Mouse (Mus musculus) layer of hippocampus, adult 8-10 months (tissue): Measurements from ENCODE around the gene Rpl36a. TPM values are rescaled to one million over a fixed set of nuclear protein-coding genes. Genes with fewer than 3 reads are reported as not detected.
A peak's percentile ranks its signal among the peaks of the same experiment; 100 is the strongest.

Source experiments
- DNase-seq, 2 experiments: peaks; one replicate each; pipeline ENCODE4 v3.0.0; 2022; ENCODE audit warnings: low spot score in 2 of 2
- total RNA-seq, 4 experiments: library from RNA; stranded (reverse); gene quantifications; 2 replicates each; pipeline ENCODE4 v1.2.4; 2022

Rpl36a gene
- total RNA-seq, 4 experiments from 2014 or later: 97.1 to 183 (median 148) TPM

GRCm38 (mm10) chrX:134599922-134600565 is 14.6 kb downstream of the Rpl36a start:
- no peak for DNase-seq

GRCm38 (mm10) chrX:134600659-134601379 is 15.4 kb downstream of the Rpl36a start, which contains the start of the genes Gla and Hnrnph2:
Gla (minus strand) TSS chrX:134601125.
Hnrnph2 (plus strand) TSS chrX:134601179.
- DNase-seq: peak; percentile 92 to 94

GRCm38 (mm10) chrX:134601380-134602120 is 16.1 kb downstream of the Rpl36a start:
- DNase-seq: no peak

GRCm38 (mm10) chrX:134609472-134609871 is 24.0 kb downstream of the Rpl36a start:
- no peak for DNase-seq

GRCm38 (mm10) chrX:134610984-134611383 is 25.5 kb downstream of the Rpl36a start:
- DNase-seq: no peak

- DNase-seq: no peak
Observed at GRCm38 (mm10) chrX:134612285-134612959, 27.0 kb downstream of the Rpl36a start.

- DNase-seq: no peak
Observed at GRCm38 (mm10) chrX:134614306-134614705, 28.9 kb downstream of the Rpl36a start.

- no peak for DNase-seq
Observed at GRCm38 (mm10) chrX:134619695-134620094, 34.2 kb downstream of the Rpl36a start.

GRCm38 (mm10) chrX:134620254-134620865 is 34.9 kb downstream of the Rpl36a start:
- no peak for DNase-seq

- no peak for DNase-seq
Observed at GRCm38 (mm10) chrX:134621685-134622084, 36.2 kb downstream of the Rpl36a start.

GRCm38 (mm10) chrX:134623350-134623749 is 37.9 kb downstream of the Rpl36a start:
- no peak for DNase-seq

GRCm38 (mm10) chrX:134628200-134628599 is 42.7 kb downstream of the Rpl36a start:
- no peak for DNase-seq

- DNase-seq: no peak
Observed at GRCm38 (mm10) chrX:134632710-134633109, 47.3 kb downstream of the Rpl36a start.

GRCm38 (mm10) chrX:134635111-134635510 is 49.7 kb downstream of the Rpl36a start:
- DNase-seq: no peak

GRCm38 (mm10) chrX:134635860-134636259 is 50.4 kb downstream of the Rpl36a start:
- DNase-seq: no peak

Other genes with a start within 250 kb of the Rpl36a start
- gene Drp2, start 181.1 kb upstream of the Rpl36a start, total RNA-seq: 10 to 100 TPM; 30.2 to 48.0 (median 41.8) TPM
- under 1 TPM in 1 of 4 experiments, not detected in 3; 0.29 TPM for gene Taf7l, start 109.2 kb upstream of the Rpl36a start, total RNA-seq
- gene Timm8a1, start 43.8 kb upstream of the Rpl36a start, total RNA-seq: 10 to 100 TPM; 13.6 to 18.8 (median 15.8) TPM
- gene Btk, start 2.1 kb upstream of the Rpl36a start, total RNA-seq: 1 to 10 TPM in 3 of 4 experiments, under 1 TPM in 1; 0.71 to 4.0 (median 2.8) TPM
- gene Gla, start 15.5 kb downstream of the Rpl36a start, total RNA-seq: 10 to 100 TPM in 2 of 4 experiments, 1 to 10 TPM in 2; 8.5 to 12.2 (median 10.2) TPM
- 100 to 1,000 TPM; 149 to 162 (median 155) TPM for gene Hnrnph2, start 15.5 kb downstream of the Rpl36a start, total RNA-seq
- 10 to 100 TPM; 33.6 to 37.1 (median 35.0) TPM for gene Armcx4, start 100.9 kb downstream of the Rpl36a start, total RNA-seq
- 10 to 100 TPM; 51.9 to 67.4 (median 63.3) TPM for gene Armcx1, start 132.3 kb downstream of the Rpl36a start, total RNA-seq
- 10 to 100 TPM in 1 of 4 experiments, 1 to 10 TPM in 3; 8.6 to 10.0 (median 9.0) TPM for gene Armcx6, start 165.8 kb downstream of the Rpl36a start, total RNA-seq
- 10 to 100 TPM; 69.7 to 84.0 (median 78.9) TPM for gene Armcx3, start 170.9 kb downstream of the Rpl36a start, total RNA-seq
- 10 to 100 TPM; 84.4 to 94.6 (median 89.2) TPM for gene Armcx2, start 223.6 kb downstream of the Rpl36a start, total RNA-seq